Mouse (Mus musculus) ovary, postnatal 36 days (tissue): ENCODE results near the gene Ccnk.

Source experiments
- DNase-seq: peaks from one replicate; pipeline ENCODE4 v3.0.0; 2022; ENCODE audit warnings: low spot score, mixed read lengths

The Ccnk gene

DNA sequence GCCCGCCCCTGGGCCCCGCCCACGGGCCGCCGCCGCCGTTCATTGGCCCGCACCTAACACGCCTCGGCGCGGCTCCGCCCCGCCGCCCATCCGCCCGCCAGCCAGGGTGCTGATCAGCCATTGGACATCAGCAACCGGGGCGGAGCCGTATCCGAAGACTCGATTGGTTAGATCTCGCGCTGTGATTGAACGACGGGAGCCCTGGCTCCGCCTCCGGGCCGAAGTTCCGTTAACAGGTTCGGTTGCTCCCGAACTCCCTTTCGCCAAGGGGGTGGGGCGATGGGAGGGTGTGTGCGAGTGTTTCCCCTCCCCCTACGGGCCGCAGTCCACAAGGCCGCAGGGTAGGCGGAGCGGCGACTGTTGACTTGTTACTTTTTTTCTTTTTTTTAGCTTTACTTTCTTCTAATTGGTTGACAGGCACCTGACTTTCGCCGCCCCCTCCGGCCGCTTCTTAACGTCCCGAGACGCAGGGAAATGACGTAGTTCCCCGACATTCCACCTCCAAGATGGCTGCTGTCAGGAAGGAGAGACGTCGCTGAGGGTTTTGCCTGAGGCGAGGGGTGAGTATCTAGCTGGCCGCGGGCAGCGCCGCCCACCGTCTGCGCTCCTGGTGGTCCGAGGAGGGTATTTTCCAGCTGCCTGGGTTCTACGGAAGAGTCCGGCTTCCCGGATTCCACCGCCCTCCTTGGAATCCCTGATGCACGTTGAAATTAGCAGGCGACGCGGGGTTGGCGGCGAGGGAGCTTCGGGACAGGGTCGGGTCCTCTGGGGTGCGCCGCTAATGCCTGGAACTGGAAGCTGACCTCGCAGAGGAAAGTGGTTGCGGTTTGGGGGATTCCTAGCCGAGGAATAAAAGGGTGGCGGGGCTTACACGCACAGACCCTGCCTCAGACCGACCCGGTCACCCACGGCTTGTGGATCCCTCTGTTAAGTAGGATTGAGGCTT lies at the start of gene Ccnk:
TSS of gene Ccnk (plus strand) at position 259 of the 946 bp plus-strand sequence.
- DNase-seq = peak; percentile 98

DNA sequence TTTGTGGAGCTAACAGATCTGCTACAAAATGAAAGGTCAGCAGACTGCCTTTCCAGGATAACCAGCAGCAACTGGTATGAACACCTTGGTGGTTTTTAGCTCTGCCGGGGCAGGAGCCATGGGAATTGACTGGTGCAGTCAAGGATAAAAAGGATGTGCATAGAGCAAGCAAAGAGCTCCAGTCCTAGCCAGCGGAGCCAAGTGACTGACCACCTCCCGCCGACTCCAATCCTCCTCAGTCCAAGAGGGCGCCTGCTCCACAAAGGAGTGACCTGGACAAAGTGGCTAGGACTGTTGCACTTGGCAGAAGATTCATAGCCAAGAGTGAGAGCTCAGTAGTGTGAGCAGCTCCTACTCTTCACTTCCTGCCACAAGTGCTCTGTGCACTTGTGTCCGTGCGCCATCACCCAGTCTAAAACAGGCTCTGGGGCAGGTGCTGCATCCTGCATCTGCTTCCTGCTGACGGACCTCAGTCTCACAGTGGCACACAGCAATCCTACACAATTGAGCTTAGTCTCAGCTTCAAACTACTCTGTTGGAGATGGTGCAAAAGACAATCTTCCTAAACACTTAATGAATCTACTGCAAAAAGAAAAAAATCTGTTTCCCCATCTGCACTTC lies 46.8 kb upstream of the Ccnk start:
- no peak for DNase-seq

DNA sequence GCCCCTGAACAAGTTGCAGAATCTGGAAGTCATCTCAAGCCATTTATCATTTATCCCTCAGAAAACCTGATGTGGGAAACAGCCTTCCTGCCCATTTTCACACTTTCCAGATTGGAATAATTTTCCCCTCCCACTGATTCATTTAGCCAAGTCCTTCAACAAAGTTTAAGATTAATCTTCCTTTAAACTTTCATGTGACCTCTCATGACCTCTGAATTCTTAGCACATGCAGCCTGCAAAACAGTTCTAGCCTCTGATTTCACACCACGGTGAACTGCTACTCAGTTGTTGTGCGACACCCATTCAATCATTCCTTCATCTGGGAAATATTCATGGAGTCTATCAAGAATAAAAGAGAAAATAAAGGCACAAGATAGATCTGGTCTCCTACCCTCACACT lies 46.2 kb upstream of the Ccnk start:
- no peak for DNase-seq

DNA sequence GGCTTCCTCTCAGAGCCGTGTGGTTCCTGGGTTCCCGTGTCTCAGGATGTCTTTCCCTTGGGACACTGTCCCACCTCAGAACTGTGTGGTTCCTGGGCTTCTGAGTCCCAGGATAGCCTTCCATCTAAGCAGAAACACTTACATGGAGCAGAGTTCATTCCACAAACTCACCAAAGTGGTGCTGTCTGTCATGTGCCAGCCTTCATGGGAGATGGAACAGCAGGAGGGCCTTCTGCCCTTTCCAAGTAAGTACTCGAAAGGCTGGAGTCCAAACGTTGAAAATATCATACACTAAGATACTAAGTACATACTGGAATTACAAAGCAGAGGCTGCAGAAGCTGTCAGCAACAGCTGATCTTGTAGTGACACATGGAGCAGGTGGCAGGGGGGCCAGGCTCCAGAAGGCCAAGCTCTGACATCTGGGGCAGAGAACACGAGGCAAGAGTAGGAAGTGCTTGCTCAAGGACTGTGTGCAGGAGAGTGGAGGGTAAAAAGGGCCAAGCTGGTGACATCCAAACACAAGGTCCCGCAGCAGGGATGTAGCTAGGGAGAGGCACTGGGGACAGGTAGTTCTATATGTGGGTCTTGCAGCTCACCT lies 43.7 kb upstream of the Ccnk start:
- DNase-seq = no peak

DNA sequence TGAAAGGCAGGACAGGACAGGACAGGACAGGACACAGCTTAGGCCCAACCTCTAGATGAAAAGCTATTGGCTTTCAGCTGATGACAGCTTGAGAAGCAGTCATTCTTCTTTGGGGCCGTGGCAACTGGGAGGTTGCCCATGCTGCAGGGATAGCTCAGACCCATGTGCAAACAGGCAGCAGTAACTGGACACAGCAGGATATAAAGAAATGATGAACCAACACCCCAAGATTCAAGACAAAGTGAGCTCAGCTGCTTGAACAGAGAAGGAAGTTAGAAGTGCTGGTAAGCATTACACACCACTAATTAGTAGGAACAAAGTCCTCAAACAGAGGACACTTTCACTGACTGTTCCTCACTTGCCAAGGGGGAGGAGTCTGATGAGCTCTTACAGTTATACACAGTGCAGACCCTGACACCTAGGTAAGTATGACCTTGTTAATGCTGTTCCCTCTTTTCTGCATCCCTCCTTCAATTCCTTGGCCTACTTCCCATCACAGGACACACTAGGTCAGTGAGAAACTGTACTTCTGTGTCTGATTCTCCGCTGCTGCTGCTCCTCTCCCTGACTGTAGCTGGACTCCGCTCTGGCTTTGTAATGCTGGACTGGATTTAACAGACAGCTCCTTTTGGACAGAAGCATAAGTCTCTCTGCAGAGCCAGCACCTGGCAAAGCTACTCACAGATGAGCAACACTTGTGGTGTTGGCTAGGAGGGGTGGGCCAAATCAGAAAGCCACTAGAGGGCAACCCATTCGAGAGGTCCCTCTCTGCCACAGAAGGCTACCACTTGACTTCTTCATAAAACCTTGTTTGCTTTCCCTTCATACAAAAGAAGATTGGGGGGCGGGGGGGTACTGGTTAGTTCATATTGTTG lies 35.5 kb upstream of the Ccnk start:
- no peak for DNase-seq

DNA sequence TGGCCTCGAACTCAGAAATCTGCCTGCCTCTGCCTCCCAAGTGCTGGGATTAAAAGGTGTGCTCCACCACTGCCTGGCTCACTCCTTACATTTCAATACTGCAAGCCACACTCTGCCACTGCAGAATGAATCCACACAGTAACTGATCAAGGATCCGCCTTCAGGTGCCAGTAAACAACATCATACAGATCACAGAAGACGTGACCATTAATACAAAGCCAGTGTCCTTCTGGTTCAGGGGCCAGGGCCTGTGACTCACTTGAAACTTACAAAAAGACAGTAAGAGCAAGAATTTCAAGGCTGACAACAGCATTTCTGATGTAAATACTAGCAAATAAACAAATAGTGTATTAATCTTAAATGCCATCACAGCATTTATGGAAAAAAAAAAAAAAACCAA lies 34.2 kb upstream of the Ccnk start:
- no peak for DNase-seq

DNA sequence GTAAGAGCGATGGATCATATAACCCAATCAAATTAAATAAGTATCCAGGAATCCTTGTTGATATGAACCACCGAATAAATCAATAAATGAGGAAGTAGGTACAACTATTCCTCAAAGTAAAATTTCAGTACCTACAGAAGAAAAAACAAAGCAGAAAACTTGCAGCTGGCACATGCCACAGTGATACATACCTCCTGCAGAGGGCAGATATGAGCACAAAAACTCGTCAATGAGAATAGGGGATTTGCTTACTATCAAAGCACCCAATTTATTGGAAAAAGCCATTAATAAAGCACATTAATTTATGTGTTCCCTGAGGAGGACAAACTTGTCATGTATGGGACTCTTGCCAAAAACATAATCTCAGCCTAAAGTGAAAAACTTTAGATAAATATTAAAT lies 29.6 kb upstream of the Ccnk start:
- no peak for DNase-seq

DNA sequence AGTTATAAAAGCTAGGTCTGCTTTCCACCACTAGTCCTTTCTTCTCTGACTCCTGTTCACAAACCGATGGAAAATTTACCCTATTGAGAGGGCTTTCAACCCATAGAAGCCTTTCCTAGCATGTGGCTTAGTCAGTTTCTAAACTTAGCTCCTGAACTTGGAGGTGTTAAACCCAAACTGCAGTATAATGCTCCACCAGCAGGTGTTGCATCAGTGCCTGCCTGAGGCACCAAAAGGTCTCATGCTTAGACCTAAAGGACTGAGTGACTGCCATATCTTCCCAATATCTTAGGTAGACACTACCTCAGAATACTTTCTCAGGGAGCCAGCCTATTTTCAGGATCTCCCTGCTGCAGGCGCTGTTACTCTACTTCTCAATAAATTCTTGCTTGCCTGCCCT lies 26.6 kb upstream of the Ccnk start:
- DNase-seq = no peak

DNA sequence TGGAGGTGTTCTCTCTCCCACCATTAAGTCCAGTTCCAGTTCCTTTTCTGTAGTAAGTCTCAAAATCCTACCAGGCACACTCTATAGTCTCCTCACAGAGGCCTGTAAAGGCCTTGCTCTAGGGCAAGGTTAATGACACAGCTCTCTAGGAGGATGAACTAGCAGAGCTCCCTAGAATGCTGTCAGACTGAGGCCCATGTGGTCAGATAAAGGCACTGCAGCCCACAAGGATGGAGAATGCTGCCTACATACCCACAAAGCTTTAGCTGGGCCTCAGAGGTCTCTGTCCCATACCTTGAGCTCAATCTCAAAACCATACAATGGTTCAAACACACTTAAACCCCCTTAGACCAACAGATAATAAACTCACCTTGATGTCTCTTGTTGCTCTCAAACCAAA lies 19.5 kb upstream of the Ccnk start:
- no peak for DNase-seq

DNA sequence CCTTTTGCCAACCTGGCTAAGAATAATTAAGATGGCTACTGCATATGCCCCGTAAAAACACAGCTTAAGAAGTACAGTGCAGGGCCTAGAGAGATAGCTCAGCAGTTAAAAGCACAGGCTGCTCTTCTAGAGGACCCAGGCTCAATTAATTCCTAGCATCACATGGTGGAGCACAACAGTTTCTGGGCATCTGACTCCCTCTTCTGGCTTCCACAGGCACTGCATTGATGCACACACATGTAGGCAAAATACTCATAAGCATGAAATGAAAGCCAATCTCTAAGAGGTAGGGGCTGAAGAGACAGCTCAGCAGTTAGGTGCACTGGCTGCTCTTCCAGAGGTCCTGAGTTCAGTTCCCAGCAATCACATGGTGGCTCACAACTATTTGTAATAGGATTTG lies 17.3 kb upstream of the Ccnk start:
- DNase-seq = peak; percentile 18

DNA sequence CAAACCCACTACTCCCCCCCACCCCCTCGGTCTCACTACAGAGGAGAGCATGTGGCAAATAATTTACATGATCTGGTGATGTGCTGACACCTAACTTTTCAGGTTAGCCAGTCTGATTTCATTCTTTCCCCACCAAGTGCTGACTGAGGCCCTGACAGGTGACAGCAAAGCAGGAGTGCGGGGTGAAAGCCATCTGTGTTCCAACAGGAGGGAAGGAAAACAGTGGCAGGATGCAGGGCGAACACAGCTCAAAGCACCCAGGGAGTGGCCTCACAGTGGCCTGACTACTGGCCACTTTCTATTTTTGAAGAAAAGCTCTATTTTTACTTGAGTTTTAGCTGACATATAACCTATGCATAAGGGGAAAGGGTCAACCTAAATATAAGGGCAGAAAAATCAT lies 15.7 kb upstream of the Ccnk start:
- DNase-seq = no peak

DNA sequence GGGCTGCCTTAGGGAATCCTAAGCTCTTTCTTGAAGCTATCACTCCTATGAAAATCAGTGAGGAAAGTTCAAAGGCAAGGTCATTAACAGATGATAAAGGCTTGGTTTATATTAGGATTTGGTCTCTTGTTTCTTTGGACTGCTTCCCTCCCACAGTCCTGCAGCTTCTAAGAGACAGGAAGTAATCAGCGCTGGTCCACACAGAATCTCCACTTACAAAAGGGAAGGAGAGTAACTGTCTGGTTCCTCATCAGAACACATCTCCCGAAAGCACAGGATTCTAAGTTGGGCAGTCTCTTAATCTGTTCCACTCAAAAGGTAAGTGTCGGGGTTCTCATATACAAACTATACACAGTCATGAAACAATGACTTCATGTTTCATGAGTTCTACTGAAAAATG lies 10.5 kb upstream of the Ccnk start:
- no peak for DNase-seq

DNA sequence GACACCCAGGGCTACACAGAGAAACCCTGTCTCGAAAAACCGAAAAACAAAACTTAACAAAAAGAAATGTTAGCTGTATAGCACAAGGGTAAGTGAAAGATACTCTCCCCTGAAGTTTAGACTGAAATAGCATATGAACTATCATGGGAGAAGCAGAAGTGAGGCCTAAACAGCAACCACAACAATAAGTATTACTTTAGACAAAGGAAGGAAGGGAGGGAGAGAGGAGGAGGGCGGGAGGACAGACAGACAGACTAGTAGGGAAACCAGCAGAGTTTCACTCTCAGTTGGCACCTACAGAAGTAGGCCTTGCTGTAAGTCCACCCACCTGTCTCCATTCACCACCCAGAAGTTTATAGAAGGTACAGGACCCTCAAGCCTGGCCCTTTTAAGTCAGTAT lies 8.9 kb upstream of the Ccnk start:
- DNase-seq = no peak

DNA sequence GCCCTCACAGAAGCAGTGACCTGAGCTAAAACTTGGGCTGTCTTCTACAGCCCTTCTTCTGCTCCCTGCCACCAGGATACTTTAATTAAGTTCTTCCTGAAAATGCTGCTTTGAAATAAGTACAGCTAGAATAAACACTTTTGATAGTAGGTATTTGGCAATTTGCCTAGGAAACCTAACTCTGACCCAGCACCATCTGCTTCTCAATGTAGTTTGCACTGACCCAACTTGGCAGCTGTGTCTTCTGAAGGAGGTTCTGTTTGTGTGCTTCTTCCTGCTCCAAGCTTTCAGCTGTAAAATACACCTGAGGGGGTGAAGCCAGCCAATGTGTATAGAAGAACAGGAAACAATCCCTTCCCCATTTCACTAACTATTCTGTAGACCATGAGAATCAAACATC lies 8.0 kb upstream of the Ccnk start:
- DNase-seq = no peak

DNA sequence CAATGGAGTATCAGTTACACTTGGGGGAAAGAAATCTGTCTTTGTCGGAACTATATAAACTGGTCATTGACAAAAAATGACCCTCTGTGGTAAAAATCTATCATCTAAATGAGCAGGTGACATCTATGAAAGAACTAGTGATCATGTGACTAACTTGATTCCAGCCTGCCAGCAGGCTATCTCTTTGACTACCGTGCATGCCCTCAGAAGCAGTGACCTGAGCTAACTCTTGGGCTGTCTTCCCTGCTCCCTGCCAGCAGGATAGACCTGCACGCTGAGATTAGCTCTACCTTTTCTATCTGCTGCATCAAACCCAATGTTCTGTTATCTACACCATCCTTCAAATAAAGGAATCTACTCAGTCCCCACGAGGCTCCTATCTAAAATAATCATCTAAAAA lies 6.7 kb upstream of the Ccnk start:
- no peak for DNase-seq

DNA sequence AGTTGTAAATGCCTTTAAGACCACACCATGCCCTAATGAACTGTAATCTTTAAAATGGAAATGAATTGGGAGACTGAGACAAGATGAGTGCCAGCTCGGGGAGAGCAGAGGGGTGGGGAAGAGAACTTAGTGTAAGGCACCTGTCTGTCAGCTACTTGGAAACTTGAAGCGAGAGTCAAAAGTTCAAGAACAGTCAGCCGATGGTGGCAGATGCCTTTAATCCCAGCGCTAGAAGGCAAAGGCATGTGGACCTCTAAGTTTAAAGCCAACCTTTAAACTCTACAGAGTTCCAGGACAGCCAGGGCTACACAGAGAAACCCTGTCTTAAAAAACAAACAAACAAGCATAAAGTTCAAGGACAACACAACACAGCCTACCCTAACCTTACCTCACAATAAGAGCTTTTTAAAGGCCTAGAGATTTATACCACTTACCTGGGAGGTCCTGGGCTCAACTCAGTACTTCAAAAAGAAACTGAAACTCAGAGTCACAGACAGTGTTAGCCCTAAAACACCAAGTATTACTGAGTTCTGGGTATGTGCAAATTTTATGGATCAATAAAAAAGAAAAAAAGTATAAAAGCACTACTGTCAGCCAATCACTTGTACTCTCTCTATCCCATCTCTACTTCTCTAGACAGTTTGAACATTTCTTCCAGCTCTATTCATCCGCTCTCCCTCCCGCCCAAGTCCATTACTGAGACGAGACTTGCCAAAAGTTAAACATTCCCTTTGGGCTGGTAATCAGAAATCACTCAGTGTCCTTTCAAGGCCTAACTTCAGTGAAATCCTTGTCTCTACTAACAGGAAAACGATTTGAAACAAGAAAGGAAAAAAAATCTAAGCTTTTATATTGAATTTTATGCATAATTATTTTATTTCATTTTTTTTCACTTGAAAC lies 4.5 kb upstream of the Ccnk start:
- no peak for DNase-seq

DNA sequence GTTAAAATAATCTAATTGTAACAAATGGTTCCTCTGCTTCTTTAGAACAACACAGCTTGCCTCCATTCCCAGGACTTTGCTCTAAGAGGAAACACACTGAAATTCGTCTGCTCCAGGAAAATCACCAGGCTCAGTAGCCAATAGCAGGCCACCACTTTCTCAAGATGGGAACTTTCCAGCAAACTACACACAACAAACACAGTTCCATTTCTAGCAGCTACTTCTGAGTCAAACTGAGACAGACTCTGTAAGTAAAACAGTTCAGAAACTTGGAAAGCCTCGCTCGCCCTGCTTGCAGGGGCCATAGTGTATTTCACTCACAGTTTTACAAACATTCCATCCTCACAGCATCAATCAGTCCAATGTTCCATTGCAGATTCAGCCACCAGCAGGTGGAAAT lies 3.0 kb upstream of the Ccnk start:
- no peak for DNase-seq

DNA sequence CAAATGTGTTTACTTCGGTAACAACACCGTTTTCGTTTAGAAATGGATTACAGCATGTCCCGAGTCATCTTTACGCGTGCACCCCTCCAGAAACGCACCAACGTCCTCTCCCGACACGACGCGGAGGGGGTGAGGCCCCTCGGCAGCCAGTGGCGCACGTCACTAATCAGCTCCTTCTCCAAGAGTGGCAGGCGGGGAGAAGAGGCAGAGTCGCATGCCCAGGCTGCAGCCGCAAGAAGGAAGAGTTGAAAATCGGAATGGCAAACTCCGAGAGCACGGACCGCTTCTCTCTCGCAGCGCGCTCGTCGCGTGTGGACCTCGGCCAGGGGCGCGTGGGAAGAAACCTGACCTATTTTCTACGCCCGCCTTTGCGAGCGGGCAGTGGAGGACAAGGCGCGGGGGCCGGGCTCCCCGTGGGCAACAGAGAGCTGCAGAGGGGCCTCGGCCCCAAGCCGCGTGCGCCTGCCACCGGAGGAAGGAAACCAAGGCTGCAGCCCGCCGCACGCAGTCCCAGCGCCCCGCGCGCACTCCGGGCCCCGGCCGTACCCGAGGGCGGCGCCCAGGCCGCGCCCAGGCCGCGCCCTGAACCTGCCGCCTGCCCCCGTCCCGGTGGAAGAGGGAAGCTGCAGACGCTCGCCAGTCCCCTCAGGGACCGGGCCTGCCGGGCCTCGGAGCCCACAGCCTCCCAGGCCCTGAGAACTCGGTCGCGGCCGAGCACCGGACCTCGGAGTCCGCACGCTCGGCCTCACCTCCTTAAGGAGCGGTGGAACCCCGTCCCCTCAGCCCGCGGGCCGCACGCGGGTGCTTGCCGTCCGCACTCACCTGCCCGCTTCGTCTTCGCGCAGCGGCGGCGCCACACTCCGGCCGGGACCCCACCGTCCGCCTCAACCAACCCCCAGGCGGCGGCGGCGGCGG lies 791 bp upstream of the Ccnk start:
- peak; percentile 57 for DNase-seq

DNA sequence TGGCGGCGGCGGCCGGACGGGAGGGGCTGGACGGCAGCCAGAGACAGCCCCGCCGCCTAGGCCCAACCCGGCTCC lies 296 bp upstream of the Ccnk start, which contains the start of gene Setd3:
TSS of gene Setd3 (minus strand) at position 69 of the 75 bp plus-strand sequence.
- DNase-seq = no peak

DNA sequence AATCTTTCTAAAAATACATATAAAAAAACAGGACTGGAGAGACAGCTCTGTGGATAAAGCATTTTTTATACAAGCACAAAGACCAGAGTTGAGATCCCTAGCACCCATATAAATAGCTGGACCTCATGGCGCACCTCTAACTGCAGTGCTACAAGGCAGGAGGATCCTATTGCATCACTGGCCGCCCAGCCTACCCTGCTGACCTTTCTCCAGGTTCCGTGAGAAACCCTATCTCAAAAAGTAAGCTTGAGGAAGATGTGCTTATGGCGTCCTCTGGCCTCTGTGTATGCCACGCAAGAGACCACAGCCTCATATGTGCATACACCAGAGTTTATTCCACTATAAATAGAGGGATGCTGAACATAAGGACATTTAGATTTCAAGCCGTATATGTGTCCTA lies 2.3 kb downstream of the Ccnk start:
- no peak for DNase-seq
